Mouse (Mus musculus): ENCODE data around the gene Ttc8.

Ttc8 gene

DNA sequence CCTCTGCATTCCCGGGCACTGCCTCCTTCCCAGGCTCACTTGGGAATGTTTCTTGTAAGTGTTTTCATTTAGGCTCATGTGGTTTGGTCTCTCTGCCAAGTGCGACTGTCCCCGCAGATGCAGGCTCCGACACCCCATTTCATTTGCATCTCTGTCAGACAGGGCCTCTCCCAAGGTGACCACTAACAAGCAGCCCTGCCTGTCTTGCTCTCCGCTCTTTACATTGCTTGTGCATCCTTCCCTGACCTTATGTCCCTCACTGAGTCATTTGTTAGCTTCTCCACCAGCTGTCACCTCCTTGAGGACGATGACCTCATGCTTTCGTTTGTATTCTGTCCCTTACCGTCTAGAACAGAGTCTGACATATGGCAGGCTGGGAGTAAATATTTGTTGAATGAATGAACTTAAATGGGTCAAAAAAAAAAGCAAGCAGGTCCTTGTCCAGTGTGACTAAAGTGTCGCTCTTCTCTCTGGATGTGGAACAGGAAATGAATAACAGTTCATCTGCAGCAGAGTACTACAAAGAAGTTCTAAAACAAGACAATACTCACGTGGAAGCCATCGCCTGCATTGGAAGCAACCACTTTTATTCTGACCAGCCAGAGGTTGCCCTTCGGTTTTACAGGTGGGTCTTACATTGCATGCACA is 53.9 kb downstream of the Ttc8 start:
- DNase-seq, result no peak

GRCm38 (mm10) chr12:98981081-98981480 is 60.7 kb downstream of the Ttc8 start:
- no peak for DNase-seq

DNA sequence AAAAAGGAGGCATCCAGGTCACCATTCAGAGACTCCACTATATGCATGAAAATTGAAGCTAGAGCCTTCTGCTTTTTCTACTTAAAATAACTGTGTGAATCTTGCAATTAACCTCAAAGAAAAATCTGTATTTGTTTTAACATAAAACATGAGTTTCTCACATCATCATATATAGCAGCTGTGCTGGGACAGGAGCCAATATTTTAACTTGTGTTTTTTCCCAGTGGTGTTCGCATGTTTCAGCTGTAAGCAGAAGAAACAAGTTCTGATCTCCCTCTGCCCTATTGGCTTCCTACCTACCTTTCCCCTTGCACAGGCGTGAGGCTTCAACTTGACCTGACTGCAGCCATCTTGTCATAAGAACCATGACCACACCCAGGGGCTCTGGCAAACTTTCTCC is 64.4 kb downstream of the Ttc8 start:
- DNase-seq, result no peak

- no peak for DNase-seq
Measured at GRCm38 (mm10) chr12:98991076-98991829, 70.9 kb downstream of the Ttc8 start.

DNA sequence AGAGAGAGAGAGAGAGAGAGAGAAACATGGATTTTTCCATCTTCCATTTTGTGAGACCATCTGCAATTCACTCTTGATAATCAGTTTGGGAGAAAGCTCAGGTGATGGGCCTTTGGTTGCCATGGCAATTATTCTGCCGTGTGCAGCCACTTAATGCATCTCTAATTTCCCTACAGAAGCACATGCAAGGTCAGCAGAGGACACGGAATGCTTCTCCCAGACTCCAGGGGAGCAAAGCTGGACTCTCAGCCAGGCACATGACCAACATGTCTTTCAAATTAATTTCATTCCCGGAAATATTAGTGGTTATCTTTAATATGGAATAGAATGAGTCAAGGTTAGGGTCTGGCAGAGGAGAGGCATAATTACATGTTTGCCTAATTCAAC is 71.4 kb downstream of the Ttc8 start:
- no peak for DNase-seq

- no peak for DNase-seq
Measured at GRCm38 (mm10) chr12:98993736-98994135, 73.4 kb downstream of the Ttc8 start.

GRCm38 (mm10) chr12:98994366-98994765 is 74.0 kb downstream of the Ttc8 start:
- DNase-seq, result no peak

DNA sequence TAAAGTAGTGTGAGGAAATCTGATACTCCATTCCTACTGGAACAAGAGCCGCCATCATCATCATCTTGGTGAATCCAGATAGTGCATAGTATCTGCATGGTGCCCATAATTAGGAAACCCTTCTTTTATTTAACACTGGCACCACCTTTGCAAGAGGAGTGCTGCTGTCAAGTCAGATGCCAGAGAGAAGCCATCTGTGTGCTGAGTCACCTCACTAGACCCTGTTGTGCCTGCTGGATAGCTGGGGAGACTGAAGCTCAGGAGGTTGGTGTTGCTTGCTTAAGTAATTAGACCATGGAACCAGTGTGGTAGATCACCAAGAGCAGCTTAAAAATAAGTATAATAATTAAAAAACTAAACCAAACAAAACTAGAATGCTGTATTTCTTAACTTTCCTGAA is 75.5 kb downstream of the Ttc8 start:
- DNase-seq, result no peak

- no peak for DNase-seq
Measured at GRCm38 (mm10) chr12:98996581-98996988, 76.2 kb downstream of the Ttc8 start.

GRCm38 (mm10) chr12:98997046-98997445 is 76.7 kb downstream of the Ttc8 start:
- DNase-seq, result no peak

GRCm38 (mm10) chr12:98998662-98999428 is 78.5 kb downstream of the Ttc8 start:
- DNase-seq, result no peak

- DNase-seq, result no peak
Measured at GRCm38 (mm10) chr12:99000310-99000709, 79.9 kb downstream of the Ttc8 start.

DNA sequence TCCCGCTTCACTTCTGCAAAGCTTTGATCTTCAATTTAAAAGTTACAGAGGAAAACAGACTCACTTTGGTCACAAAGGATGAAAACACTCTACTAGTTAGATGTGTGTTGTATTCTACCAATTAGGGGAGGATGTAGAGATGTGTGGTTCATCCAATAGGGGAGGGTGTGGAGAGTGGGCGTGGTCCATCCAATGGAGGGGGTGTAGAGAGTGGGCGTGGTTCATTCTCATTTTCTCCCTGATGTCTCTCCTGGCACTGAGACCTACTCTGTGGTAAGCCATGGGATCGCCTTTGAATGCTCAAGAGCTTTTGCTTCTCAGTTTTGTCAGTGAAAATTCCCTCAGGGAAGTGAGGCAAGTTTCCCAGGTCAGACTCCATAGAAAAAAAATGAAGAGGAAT is 82.7 kb downstream of the Ttc8 start:
- no peak for DNase-seq

DNA sequence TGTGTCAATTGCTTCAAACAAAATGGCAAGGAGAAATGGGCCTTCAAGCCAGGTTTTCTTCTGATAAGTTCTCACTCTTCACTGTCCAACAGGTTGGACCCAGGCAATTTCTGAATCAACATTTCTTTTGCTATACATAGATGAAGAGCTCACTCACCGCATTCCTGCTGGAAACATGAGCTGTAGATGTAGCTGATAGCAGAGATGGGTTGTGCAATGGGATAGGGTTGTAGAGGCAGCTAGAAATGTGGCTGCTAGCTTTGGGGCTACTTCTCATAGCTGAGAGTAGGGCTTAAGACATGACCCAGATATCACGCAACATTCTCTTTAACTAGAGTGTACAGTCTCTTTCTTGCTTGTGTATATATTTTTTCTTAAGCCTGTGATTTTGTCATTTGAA is 84.4 kb downstream of the Ttc8 start:
- DNase-seq, result no peak

- no peak for DNase-seq
Measured at GRCm38 (mm10) chr12:99008786-99009185, 88.4 kb downstream of the Ttc8 start.

- DNase-seq, result no peak
Measured at GRCm38 (mm10) chr12:99009430-99009829, 89.1 kb downstream of the Ttc8 start.

- DNase-seq, result no peak
Measured at GRCm38 (mm10) chr12:99010044-99010443, 89.7 kb downstream of the Ttc8 start.

DNA sequence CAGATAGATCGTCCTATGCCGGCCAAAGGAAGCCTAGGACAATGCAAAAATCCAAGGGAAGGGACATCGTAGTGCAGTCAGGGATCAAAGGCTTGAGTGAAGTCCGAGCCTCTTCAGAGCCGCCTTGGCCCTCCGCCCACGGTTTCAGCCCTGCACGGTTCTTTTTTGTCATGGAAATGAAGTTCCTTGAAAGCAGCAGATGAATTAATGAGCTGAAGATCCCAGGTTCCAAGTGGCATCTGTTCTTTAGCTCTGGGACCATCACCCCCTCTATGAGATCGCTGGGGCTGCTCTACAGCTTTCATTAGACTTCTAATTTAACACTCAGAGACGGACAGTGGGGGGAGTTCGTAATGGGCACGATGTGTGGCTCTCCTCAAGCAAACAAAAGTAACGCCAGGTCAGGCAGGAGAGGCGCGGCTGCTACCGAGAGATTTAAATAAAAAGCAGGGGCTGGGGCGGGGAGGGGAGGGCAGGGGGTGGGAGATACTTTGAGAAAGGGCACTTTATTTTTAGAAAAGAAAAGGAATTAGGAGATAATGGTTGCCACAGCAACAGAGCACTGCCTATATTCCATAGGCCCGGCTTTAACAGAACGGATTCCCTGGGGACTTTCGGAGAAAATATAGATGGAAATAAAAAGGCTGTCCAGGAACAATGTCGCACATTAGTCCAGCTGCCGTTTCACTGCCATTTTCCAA is 90.9 kb downstream of the Ttc8 start:
- peak in 1 of 2 experiments; percentile 36 for DNase-seq

DNA sequence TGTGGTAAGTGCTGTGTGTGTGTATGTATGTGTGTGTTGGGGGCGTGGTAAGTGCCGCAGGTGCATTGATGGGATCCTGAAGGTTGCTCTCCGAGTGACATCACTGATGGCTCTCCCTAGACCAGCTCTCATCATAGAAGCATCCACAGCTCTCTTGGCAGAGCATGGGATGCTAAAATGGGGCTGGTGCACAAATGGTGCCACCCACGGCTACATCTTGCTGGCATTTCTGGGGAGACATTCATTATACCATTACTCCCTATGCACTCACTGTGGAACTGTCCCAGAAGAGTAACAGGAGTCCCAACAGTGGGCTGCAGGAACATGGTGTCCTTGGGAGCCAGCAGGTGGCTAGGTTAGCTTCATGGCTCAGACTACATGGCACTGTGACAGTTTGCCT is 95.5 kb downstream of the Ttc8 start:
- no peak for DNase-seq

DNA sequence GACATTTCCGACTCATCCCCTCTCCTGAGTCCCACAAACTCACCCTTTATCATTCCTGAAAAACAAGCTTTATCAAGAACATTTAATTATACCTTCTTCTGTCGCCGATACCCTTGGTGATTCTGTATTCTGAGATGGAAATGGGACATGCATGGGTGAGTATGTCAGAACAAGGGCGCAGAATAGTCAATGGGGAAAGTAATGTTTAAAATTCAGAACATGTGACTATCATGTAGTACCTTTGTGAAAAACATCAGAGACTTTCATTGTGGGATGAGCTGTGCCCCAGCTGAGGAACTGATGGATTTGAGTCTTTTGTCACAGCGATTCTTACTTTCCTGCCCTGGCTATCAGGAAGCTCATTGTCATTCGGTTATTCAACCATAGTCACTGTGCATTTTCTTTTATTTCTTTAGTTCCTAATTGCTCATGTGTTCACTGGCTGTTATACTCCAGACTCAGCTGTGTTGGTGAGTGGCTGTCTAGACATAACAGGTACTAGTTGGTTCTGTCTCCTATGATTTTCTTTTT is 104.1 kb downstream of the Ttc8 start:
- no peak for DNase-seq

DNA sequence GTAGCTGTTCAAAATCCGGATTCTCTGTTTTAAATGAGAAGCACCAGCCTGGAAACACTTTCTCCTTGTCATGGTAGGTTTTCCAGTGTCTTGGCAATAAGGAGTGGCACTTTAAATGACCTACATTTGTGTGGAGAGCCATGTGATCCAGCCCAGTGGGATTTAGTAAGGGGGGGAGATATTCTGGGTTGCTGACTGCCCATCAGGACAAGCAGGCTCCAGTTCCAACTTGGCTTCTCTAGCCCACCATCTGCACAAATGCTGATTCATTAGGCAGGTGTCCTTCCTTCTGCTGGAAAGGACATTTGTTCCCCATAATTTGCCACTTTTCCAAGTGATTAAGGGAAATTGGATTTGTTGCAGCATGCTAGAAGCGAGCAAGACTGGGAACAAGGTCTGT is 105.9 kb downstream of the Ttc8 start:
- DNase-seq, result no peak

GRCm38 (mm10) chr12:99028665-99029064 is 108.3 kb downstream of the Ttc8 start:
- DNase-seq, result no peak

DNA sequence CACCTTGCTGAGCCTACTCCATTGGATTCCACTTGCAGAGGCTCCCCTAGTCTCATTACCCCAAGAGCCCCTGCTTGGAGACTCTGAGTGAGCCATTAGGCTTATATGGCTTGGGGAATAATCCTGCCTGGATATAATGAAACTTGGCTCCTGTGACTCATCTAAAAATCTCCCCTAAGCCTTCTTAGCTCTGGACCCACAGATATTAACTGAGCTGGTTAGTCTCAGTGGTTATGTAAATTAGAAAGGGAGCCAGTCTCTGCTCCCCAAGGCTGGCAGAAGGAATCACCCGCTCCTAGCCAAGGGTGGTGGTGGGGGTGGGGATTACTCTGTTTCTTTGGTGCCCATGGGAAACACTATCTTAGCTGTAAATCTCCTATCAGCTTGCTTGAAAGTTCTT is 109.6 kb downstream of the Ttc8 start:
- DNase-seq, result no peak

Measured in kidney, postnatal 36 days (tissue).